Mouse (Mus musculus): ENCODE measurements around the gene Eva1c. TPM values are rescaled to one million over a fixed set of nuclear protein-coding genes. Genes with fewer than 3 reads are reported as not detected.

Eva1c gene
- polyA plus RNA-seq (2017; shearing (Covaris generic)): under 1 TPM; 0.14 to 0.80 TPM

GRCm38 (mm10) chr16:90826457-90826856 lies at the start of gene Eva1c:
Eva1c (plus strand) TSS chr16:90826719.

GRCm38 (mm10) chr16:90809975-90810715 lies 16.4 kb upstream of the Eva1c start, which contains the start of gene Urb1:
Urb1 (minus strand) TSS chr16:90810413.

GRCm38 (mm10) chr16:90934687-90935328 lies 108.3 kb downstream of the Eva1c start, which contains the start of gene Cfap298:
Cfap298 (minus strand) TSS chr16:90935114.

Other genes starting within 250 kb of the Eva1c start
- gene Mis18a, start 99.3 kb upstream of the Eva1c start, polyA plus RNA-seq (2017; shearing (Covaris generic)): 10 to 100 TPM; 50.4 to 63.3 TPM
- gene Mrap, start 88.5 kb upstream of the Eva1c start, polyA plus RNA-seq (2017; shearing (Covaris generic)): under 1 TPM in 1 of 2 experiments, not detected in 1; 0.20 TPM
- 10 to 100 TPM; 11.0 to 11.6 TPM for gene Urb1, start 16.3 kb upstream of the Eva1c start, polyA plus RNA-seq (2017; shearing (Covaris generic))
- gene Cfap298, start 108.4 kb downstream of the Eva1c start, polyA plus RNA-seq (2017; shearing (Covaris generic)): 10 to 100 TPM; 36.4 to 50.1 TPM
- 10 to 100 TPM; 46.8 to 53.3 TPM for gene Synj1, start 184.6 kb downstream of the Eva1c start, polyA plus RNA-seq (2017; shearing (Covaris generic))
- 100 to 1,000 TPM; 106 to 132 TPM for gene Paxbp1, start 217.8 kb downstream of the Eva1c start, polyA plus RNA-seq (2017; shearing (Covaris generic))